Mouse (Mus musculus) megakaryocyte, embryonic 14.5 days (primary cell): Measurements from ENCODE around the gene B3gnt9.

Experiments
- FLI1 ChIP-seq: IDR thresholded peaks from 2 replicates; pipeline ENCODE4 v1.6.1; 2012; ENCODE audit warnings: low read length, inconsistent platforms, mixed read lengths
- GATA1 ChIP-seq: IDR thresholded peaks from 3 replicates; pipeline ENCODE4 v1.6.1; 2012; ENCODE audit warnings: mixed read lengths, low read length, inconsistent platforms, borderline replicate concordance

GRCm38 (mm10) chr8:105237442-105238142, 17.4 kb downstream of the B3gnt9 start:
- no peak for TF ChIP-seq GATA1
- no peak for TF ChIP-seq FLI1
